Mouse (Mus musculus): ENCODE measurements at regions not wholly inside any gene's neighbourhood (a gene's known extent, or its start where the extent isn't known, plus 50 kb on each side); places are given as distances from the start of the nearest gene placed in this dataset.

GRCm38 (mm10) chr14:58392055-58392726, 321.8 kb downstream of the Fgf9 start:
- no peak for TF ChIP-seq CTCF (IDR thresholded peaks at IDR 0.05; ENCODE audit: extremely low read depth, insufficient read depth, insufficient read length, insufficient replicate concordance)
- TF ChIP-seq POLR2A (IDR thresholded peaks at IDR 0.05; ENCODE audit: low read depth, low read length) = no peak

Data from spleen, adult 2 months (tissue).